Mouse (Mus musculus) CH12.LX (cell line): ENCODE measurements around the gene Col16a1.

ENCODE experiments used
- CHD2 ChIP-seq: IDR thresholded peaks from 2 replicates; pipeline ENCODE4 v1.6.1; 2011; ENCODE audit warnings: low read length, improper control_type of control experiment
- CTCF ChIP-seq, 2 experiments: IDR thresholded peaks in 1 of 2; conservative IDR thresholded peaks in 1 of 2; 2 replicates each; pipeline ENCODE4 v1.5.1; 2011 to 2012; ENCODE audit warnings: low read depth in 2 of 2, low read length in 2 of 2, improper control_type of control experiment in 1 of 2, inconsistent platforms in 1 of 2, mild to moderate bottlenecking in 1 of 2, moderate library complexity in 1 of 2
- EP300 ChIP-seq: IDR thresholded peaks from 2 replicates; pipeline ENCODE4 v1.6.1; 2011; ENCODE audit warnings: low read length, improper control_type of control experiment
- GABPA ChIP-seq: IDR thresholded peaks from 2 replicates; pipeline ENCODE4 v1.6.1; 2012; ENCODE audit warnings: low read depth, low read length, improper control_type of control experiment, inconsistent platforms; ENCODE audit not compliant: insufficient replicate concordance
- MAFK ChIP-seq: IDR thresholded peaks from 2 replicates; pipeline ENCODE4 v1.6.1; 2011; ENCODE audit warnings: low read length, improper control_type of control experiment; ENCODE audit not compliant: insufficient replicate concordance
- POLR2A ChIP-seq: IDR thresholded peaks from 2 replicates; pipeline ENCODE4 v1.6.1; 2011; ENCODE audit warnings: low read depth, mild to moderate bottlenecking, improper control_type of control experiment, low read length
- POLR2AphosphoS2 ChIP-seq: IDR thresholded peaks from 2 replicates; pipeline ENCODE4 v1.6.1; 2011; ENCODE audit warnings: low read depth, low read length, improper control_type of control experiment
- TCF12 ChIP-seq: IDR thresholded peaks from 2 replicates; pipeline ENCODE4 v1.6.1; 2014; ENCODE audit warnings: low read depth, mild to moderate bottlenecking, inconsistent platforms, low read length, improper control_type of control experiment
- ZKSCAN1 ChIP-seq: IDR thresholded peaks from 2 replicates; pipeline ENCODE4 v1.6.1; 2012; ENCODE audit warnings: low read depth, inconsistent platforms, low read length, improper control_type of control experiment, borderline replicate concordance

DNA sequence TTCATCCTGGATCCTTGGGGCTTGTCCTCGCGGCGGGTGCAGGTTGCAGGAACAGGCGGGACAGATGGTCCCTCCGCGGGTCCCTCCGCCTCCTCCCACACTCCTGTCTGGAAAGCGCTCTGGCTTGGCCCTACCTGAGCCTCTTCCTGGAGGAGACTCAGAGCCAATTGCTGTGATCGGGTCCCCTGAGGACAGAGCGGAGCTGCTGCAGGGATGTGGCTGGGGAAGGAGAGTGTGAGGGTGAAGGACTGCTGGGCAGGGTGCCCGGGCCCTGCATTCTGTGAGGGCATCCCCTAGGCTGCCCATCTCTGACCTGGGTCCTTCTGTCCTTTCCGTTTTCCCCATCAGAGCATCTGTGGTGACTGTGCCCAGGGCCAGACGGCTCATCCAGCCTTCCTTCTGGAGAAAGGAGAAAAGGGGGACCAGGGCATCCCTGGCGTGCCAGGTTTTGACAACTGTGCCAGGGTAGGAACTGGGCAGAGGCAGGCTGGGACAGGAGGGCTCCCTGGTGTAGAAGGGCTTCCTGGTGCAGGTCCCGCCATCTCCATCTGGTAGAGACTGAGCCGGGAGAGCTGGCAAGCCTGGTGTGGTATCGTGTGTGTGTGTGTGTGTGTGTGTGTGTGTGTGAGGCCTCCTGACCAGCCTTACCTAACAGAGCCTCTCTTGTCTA is 31.3 kb downstream of the Col16a1 start:
- no peak for TF ChIP-seq POLR2A
- TF ChIP-seq CTCF (conservative IDR thresholded peaks at IDR 0.05 in 1 of 2, IDR thresholded peaks at IDR 0.05 in 1 of 2; ENCODE audit: low read depth in 2 of 2, low read length in 2 of 2): no peak
- TF ChIP-seq CHD2: no peak
- no peak for TF ChIP-seq MAFK
- no peak for TF ChIP-seq POLR2AphosphoS2
- TF ChIP-seq ZKSCAN1: no peak
- TF ChIP-seq EP300: no peak
- no peak for TF ChIP-seq TCF12
- no peak for TF ChIP-seq GABPA
